Mouse (Mus musculus): ENCODE measurements around the gene Ethe1.

GRCm38 (mm10) chr7:24599211-24600067 lies 12.1 kb downstream of the Ethe1 start:
- TF ChIP-seq POLR2A (IDR thresholded peaks at IDR 0.05; ENCODE audit: insufficient read length, low read depth) (no peak), E2F4 (IDR thresholded peaks at IDR 0.05; ENCODE audit: insufficient read depth) (no peak), MAX (IDR thresholded peaks at IDR 0.05; ENCODE audit: low read depth) (no peak), USF1 (IDR thresholded peaks at IDR 0.05; ENCODE audit: low read depth) (no peak), MYOD1 (IDR thresholded peaks at IDR 0.05; ENCODE audit: control insufficient read depth in 1 of 3, insufficient read length in 2 of 3, low read depth in 2 of 3) (no peak), SRF (IDR thresholded peaks at IDR 0.05; ENCODE audit: control insufficient read depth, insufficient read length, low read depth) (no peak), TCF12 (IDR thresholded peaks at IDR 0.05; ENCODE audit: insufficient read depth, poor library complexity, severe bottlenecking) (no peak), POLR2AphosphoS2 (IDR thresholded peaks at IDR 0.05; ENCODE audit: insufficient read length, low read depth) (no peak), CEBPB (IDR thresholded peaks at IDR 0.05; ENCODE audit: insufficient read depth, poor library complexity, severe bottlenecking) (0 out of 2 replicates have a peak, but pooled peaks have one; percentile 17)

All from myocyte (in vitro differentiated cells).